Mouse (Mus musculus): ENCODE data around the gene Ddx20.

GRCm38 (mm10) chr3:105722510-105722909 is 35.1 kb upstream of the Ddx20 start:
- TF ChIP-seq CTCF (IDR thresholded peaks at IDR 0.05; ENCODE audit: insufficient read depth, low read depth, low read length) (no peak), POLR2A (IDR thresholded peaks at IDR 0.05; ENCODE audit: insufficient read depth, low read depth, low read length) (no peak)
